27 mouse cellular contexts compared by ENCODE assay signal in genomic region chr3:105864123-105864522, GRCm38 (mm10). TPM values are rescaled to one million over a fixed set of nuclear protein-coding genes. Genes with fewer than 3 reads are reported as not detected.
DNase-seq lines count a peak whose midpoint lies in the region; ATAC-seq and TF ChIP-seq lines count a peak whose summit lies in the region.
"Had no signal": no experiment of that assay in that cellular context is flagged by ENCODE, and none has a peak within 500 bp of the region (broad histone marks: within the 10 kb centered on the region; RNA-seq: fewer than 3 reads in every experiment).

No protein-coding gene starts in this region.

- 76% methylated on average over 1 of the region's 1 CpGs for WGBS in heart, embryonic 11.5 days (ENCODE audit: insufficient replicate concordance)
- WGBS in heart, embryonic 10.5 days, result 67% methylated on average over 1 of the region's 1 CpGs
- 71% methylated on average over 1 of the region's 1 CpGs for WGBS in stomach, embryonic 14.5 days
- WGBS in stomach, postnatal 0 days, result 61% methylated on average over 1 of the region's 1 CpGs

- TF ChIP-seq CTCF in stomach, postnatal 0 days (IDR thresholded peaks at IDR 0.05; ENCODE audit: low read depth), result no peak

- no peak for ATAC-seq in heart, embryonic 11.5 days (replicated peaks; ENCODE audit: insufficient number of reproducible peaks, low FRiP score, low TSS enrichment)
- no peak for ATAC-seq in stomach, embryonic 14.5 days (ENCODE audit: insufficient number of reproducible peaks, insufficient read depth, low FRiP score, low read depth)
- no peak for ATAC-seq in stomach, postnatal 0 days (ENCODE audit: low FRiP score, low TSS enrichment)
- ATAC-seq: forebrain, embryonic 14.5 days had no signal

- H3K9me3 ChIP-seq in heart, embryonic 11.5 days (replicated peaks; ENCODE audit: control insufficient read depth, low read length), result no peaks in the 10 kb centered on the region
- H3K9me3 ChIP-seq in heart, embryonic 10.5 days, result no peaks in the 10 kb centered on the region
- no peaks in the 10 kb centered on the region for H3K9me3 ChIP-seq in stomach, embryonic 14.5 days (ENCODE audit: control insufficient read depth, low read depth, low read length)
- H3K9me3 ChIP-seq in stomach, postnatal 0 days (ENCODE audit: control insufficient read depth, low read length), result no peaks in the 10 kb centered on the region
- H3K9me3 ChIP-seq: embryonic facial prominence, embryonic 13.5 days; embryonic facial prominence, embryonic 15.5 days; forebrain, embryonic 10.5 days; forebrain, embryonic 12.5 days had no signal

- TF ChIP-seq EP300 in stomach, postnatal 0 days (optimal IDR thresholded peaks at IDR 0.05), result no peak

- peak; percentile 92 for DNase-seq in heart, adult 11 months
- peak; percentile 47 for DNase-seq in heart, embryonic 10.5 days (ENCODE audit: low spot score)
- no peak for DNase-seq in heart, adult 9 months (ENCODE audit: low spot score in 2 of 2)
- DNase-seq in stomach, postnatal 0 days (ENCODE audit: low spot score), result no peak
- no peak for DNase-seq in layer of hippocampus, adult 18-20 months (ENCODE audit: low spot score in 2 of 2)
- DNase-seq: adrenal gland, adult 2 months; adrenal gland, postnatal 10 days; adrenal gland, postnatal 25 days; cerebellum, adult 11 months; cerebellum, adult 18-20 months; cerebellum, adult 8-10 months; cerebellum, adult 9-11 months; cerebellum, postnatal 14 days; cerebellum, postnatal 36 days; embryo, embryonic 11 days had no signal

- no peaks in the 10 kb centered on the region for H3K27me3 ChIP-seq in heart, embryonic 11.5 days (ENCODE audit: control insufficient read depth, insufficient read depth, low read length)
- 0 out of 2 replicates have a peak, but pooled peaks cover 4% of the 10 kb centered on the region for H3K27me3 ChIP-seq in heart, embryonic 10.5 days (ENCODE audit: insufficient read depth, poor library complexity, severe bottlenecking)
- H3K27me3 ChIP-seq in stomach, embryonic 14.5 days (ENCODE audit: control insufficient read depth, insufficient read depth, low read length), result no peaks in the 10 kb centered on the region
- H3K27me3 ChIP-seq in stomach, postnatal 0 days (ENCODE audit: control insufficient read depth, insufficient read depth, low read length), result no peaks in the 10 kb centered on the region
- H3K27me3 ChIP-seq: embryonic facial prominence, embryonic 13.5 days; embryonic facial prominence, embryonic 15.5 days; forebrain, embryonic 12.5 days had no signal

- no peak overlapping the region for H3K27ac ChIP-seq in heart, embryonic 11.5 days (ENCODE audit: low read depth, low read length)
- H3K27ac ChIP-seq in heart, embryonic 10.5 days, result no peak overlapping the region
- H3K27ac ChIP-seq in stomach, embryonic 14.5 days (ENCODE audit: low read length), result peak overlapping the region; percentile 36; the same call in 1 of the 2 replicates
- H3K27ac ChIP-seq in stomach, postnatal 0 days (replicated peaks), result no peak overlapping the region
- H3K27ac ChIP-seq: embryonic facial prominence, embryonic 13.5 days; embryonic facial prominence, embryonic 15.5 days; forebrain, embryonic 10.5 days; forebrain, embryonic 12.5 days had no signal

- no peak overlapping the region for H3K4me3 ChIP-seq in heart, embryonic 11.5 days (ENCODE audit: low read depth, low read length)
- no peak overlapping the region for H3K4me3 ChIP-seq in heart, embryonic 10.5 days
- no peak overlapping the region for H3K4me3 ChIP-seq in stomach, embryonic 14.5 days (ENCODE audit: low read depth, low read length)
- H3K4me3 ChIP-seq in stomach, postnatal 0 days (ENCODE audit: low read depth, low read length), result no peak overlapping the region
- H3K4me3 ChIP-seq: embryonic facial prominence, embryonic 13.5 days; embryonic facial prominence, embryonic 15.5 days; erythroblast, embryonic 14.5 days; forebrain, embryonic 10.5 days; forebrain, embryonic 12.5 days had no signal

- H3K4me1 ChIP-seq in heart, embryonic 11.5 days (ENCODE audit: control insufficient read depth, insufficient read depth, low read length), result peaks cover 4% of the 10 kb centered on the region; the same call in 1 of the 2 replicates
- peaks cover 8% of the 10 kb centered on the region; the same call in 1 of the 2 replicates for H3K4me1 ChIP-seq in heart, embryonic 10.5 days
- H3K4me1 ChIP-seq in stomach, embryonic 14.5 days (ENCODE audit: control insufficient read depth, insufficient read depth, low read length), result peaks cover 2% of the 10 kb centered on the region; the same call in 1 of the 2 replicates
- H3K4me1 ChIP-seq in stomach, postnatal 0 days (replicated peaks; ENCODE audit: control insufficient read depth, insufficient read depth), result no peaks in the 10 kb centered on the region

- no peaks in the 10 kb centered on the region for H3K36me3 ChIP-seq in heart, embryonic 11.5 days (ENCODE audit: control insufficient read depth, insufficient read depth, low read length)
- no peaks in the 10 kb centered on the region for H3K36me3 ChIP-seq in heart, embryonic 10.5 days
- H3K36me3 ChIP-seq in stomach, embryonic 14.5 days (ENCODE audit: control insufficient read depth, insufficient read depth, low read length), result no peaks in the 10 kb centered on the region
- H3K36me3 ChIP-seq in stomach, postnatal 0 days (ENCODE audit: control insufficient read depth, insufficient read depth, low read length), result no peaks in the 10 kb centered on the region
- H3K36me3 ChIP-seq: embryonic facial prominence, embryonic 13.5 days; embryonic facial prominence, embryonic 15.5 days; forebrain, embryonic 10.5 days; forebrain, embryonic 12.5 days had no signal

- no peak overlapping the region for H3K9ac ChIP-seq in heart, embryonic 11.5 days (ENCODE audit: low read depth, low read length)
- no peak overlapping the region for H3K9ac ChIP-seq in stomach, embryonic 14.5 days (replicated peaks; ENCODE audit: low read depth, low read length)
- H3K9ac ChIP-seq in stomach, postnatal 0 days (ENCODE audit: low read length), result no peak overlapping the region
- H3K9ac ChIP-seq: embryonic facial prominence, embryonic 13.5 days; embryonic facial prominence, embryonic 15.5 days; forebrain, embryonic 12.5 days had no signal

- no peak overlapping the region for H3K4me2 ChIP-seq in heart, embryonic 11.5 days
- no peak overlapping the region for H3K4me2 ChIP-seq in stomach, embryonic 14.5 days (replicated peaks; ENCODE audit: low read depth, low read length)
- H3K4me2 ChIP-seq in stomach, postnatal 0 days (replicated peaks; ENCODE audit: low read depth), result no peak overlapping the region
- H3K4me2 ChIP-seq: embryonic facial prominence, embryonic 13.5 days; embryonic facial prominence, embryonic 15.5 days; forebrain, embryonic 12.5 days had no signal

RNA-seq across cellular contexts. Expression of gene Adora3, which starts 6.5 kb away (rescaled TPM):
- 0.10 TPM in 1 of 2 replicates, not detected in the other for polyA plus RNA-seq in heart, embryonic 11.5 days (2014; fragmentation: Nextera tagmentation; extraction: Ambion mirVana)
- polyA plus RNA-seq in heart, embryonic 10.5 days (2016; fragmentation: Nextera tagmentation; extraction: Ambion mirVana), result not detected in 2 replicates
- 0.33 TPM in 1 of 2 replicates, not detected in the other for polyA plus RNA-seq in stomach, embryonic 14.5 days (2014; fragmentation: Nextera tagmentation; extraction: Ambion mirVana)
- polyA plus RNA-seq in stomach, postnatal 0 days (2015; fragmentation: Nextera tagmentation; extraction: Ambion mirVana), result 0.34 and 0.47 TPM in 2 replicates
- 1 to 10 TPM; 1.1 to 1.4 TPM for total RNA-seq in layer of hippocampus, adult 18-20 months (2021)
- total RNA-seq: adrenal gland, postnatal 25 days; ES-E14 had no signal
- polyA plus RNA-seq: C2C12; embryonic facial prominence, embryonic 11.5 days; erythroblast, embryonic 14.5 days had no signal

RNA-seq across cellular contexts. Expression of gene Tmigd3, which starts 6.6 kb away (rescaled TPM):
- 0.33 and 0.46 TPM in 2 replicates for polyA plus RNA-seq in heart, embryonic 11.5 days (2014; fragmentation: Nextera tagmentation; extraction: Ambion mirVana)
- polyA plus RNA-seq in heart, embryonic 10.5 days (2016; fragmentation: Nextera tagmentation; extraction: Ambion mirVana), result 0.70 and 0.73 TPM in 2 replicates
- not detected in 2 replicates for polyA plus RNA-seq in stomach, embryonic 14.5 days (2014; fragmentation: Nextera tagmentation; extraction: Ambion mirVana)
- 0.17 and 0.36 TPM in 2 replicates for polyA plus RNA-seq in stomach, postnatal 0 days (2015; fragmentation: Nextera tagmentation; extraction: Ambion mirVana)
- total RNA-seq in layer of hippocampus, adult 18-20 months (2021), result under 1 TPM in 1 of 2 experiments, not detected in 1; 0.51 TPM
- total RNA-seq: adrenal gland, adult 2 months; adrenal gland, postnatal 25 days; common myeloid progenitor, adult 5-6 weeks; ES-E14 had no signal
- polyA plus RNA-seq: adrenal gland, adult 2 months; C2C12; embryonic facial prominence, embryonic 11.5 days; embryonic facial prominence, embryonic 13.5 days; erythroblast, embryonic 14.5 days; forebrain, embryonic 10.5 days; forebrain, embryonic 12.5 days; forebrain, embryonic 14.5 days had no signal

Comparison
In these comparisons a context has a peak if more than half of its experiments do, and no peak if none do; other contexts are left out.
1. DNase-seq: peak in heart, adult 11 months (single experiment) and heart, embryonic 10.5 days (single experiment); none in heart, adult 9 months (0 of 2), stomach, postnatal 0 days (single experiment) and layer of hippocampus, adult 18-20 months (0 of 2).